Mouse (Mus musculus) stomach, postnatal 0 days (tissue): ENCODE measurements at regions not wholly inside any gene's neighbourhood (a gene's known extent, or its start where the extent isn't known, plus 50 kb on each side); places are given as distances from the start of the nearest gene placed in this dataset.

Experiments
- CTCF ChIP-seq: IDR thresholded peaks from 2 replicates; pipeline ENCODE4 v1.5.1; 2016; ENCODE audit warnings: antibody characterized with exemption, low read depth, mild to moderate bottlenecking, moderate library complexity
- EP300 ChIP-seq: optimal IDR thresholded peaks from 2 replicates; pipeline ENCODE3; 2016; ENCODE audit warnings: antibody characterized with exemption

- TF ChIP-seq CTCF (no peak), EP300 (no peak)
These were observed 275.4 kb upstream of the Plxna2 start for GRCm38 (mm10) chr1:194342568-194342967.
